Mouse (Mus musculus) layer of hippocampus, postnatal 14 days (tissue): Measurements from ENCODE around the gene Asphd2. TPM values are rescaled to one million over a fixed set of nuclear protein-coding genes. Genes with fewer than 3 reads are reported as not detected.
A peak's percentile ranks its signal among the peaks of the same experiment; 100 is the strongest.

Experiments used
- DNase-seq, 2 experiments: peaks; one replicate each; pipeline ENCODE4 v3.0.0; 2021 to 2022; ENCODE audit warnings: low spot score in 2 of 2, mixed read lengths in 1 of 2
- total RNA-seq, 2 experiments: library from RNA; stranded (reverse); gene quantifications; 2 replicates each; pipeline ENCODE4 v1.2.3; 2021

Asphd2 gene
- total RNA-seq, 2 experiments from 2014 or later = 161 to 174 TPM

DNA sequence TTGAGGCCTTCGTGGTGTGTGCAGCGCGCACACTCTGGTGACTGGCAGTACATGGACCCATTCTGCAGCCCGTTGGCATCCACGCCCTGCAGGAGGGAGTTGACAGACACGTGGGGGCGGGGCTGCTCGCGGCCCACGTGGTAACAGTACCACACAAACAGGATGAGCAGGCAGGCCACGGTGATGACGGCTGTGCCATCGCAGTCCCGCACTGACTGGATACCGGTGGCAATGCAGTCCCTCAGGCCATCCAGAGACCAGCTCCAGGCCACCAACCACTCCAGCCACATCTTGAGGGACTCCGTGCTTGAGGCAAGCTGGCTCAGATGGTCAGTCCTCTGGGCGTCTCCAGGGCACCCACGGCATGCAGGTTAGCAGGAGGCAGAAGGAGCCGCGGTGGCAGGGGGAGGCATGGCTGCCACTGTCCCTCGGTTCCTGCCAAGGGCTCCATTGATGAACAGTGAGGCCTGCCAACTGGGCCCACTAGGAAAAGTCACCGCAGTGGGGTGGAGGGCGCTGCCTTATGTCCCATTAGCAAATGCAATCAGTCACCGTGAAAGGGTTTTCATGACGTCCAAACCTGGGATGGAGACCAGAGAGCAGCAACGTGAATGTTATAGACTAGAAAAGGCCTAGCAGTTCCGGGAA is 2.9 kb downstream of the Asphd2 start:
- DNase-seq = peak in 1 of 2 experiments; percentile 53

DNA sequence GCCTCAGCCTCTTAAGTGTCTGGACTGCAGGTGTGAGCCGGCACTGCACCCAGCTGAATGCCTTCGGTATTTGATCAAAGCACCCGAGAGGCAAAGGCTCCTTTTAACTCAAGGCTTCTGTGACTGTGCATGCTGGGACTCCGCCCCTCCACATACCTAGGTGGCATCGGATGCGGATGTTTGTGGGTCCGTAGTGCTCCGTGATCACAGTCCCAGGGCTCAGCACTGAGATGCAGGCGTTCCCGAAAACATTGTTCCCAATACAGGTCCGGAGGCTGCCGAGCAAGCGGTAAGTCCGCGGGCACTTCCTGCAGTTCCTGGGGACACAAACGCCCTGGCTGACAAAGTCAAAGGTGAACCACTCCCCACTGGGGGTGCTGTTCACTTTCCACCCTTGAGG is 3.7 kb downstream of the Asphd2 start:
- no peak for DNase-seq

DNA sequence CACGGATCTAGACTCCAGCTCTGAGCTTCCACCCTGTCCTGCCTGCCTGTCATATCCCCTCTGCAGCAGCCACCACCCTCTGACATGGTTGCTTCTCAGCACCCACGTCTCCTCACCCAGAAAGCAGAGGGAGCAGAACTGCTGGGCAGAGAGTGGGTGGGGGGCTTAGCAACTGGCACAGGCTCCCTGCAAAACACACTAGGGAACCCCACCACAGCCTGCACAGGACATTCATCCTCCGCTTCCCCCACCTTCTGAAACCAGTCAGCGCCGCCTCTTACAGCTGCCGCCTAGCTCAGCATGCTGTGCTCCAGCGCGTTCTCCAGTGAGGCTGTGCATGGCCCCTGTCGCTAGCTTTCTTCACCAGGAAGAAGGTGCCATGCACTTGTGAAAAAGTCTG is 5.3 kb downstream of the Asphd2 start:
- DNase-seq = no peak

DNA sequence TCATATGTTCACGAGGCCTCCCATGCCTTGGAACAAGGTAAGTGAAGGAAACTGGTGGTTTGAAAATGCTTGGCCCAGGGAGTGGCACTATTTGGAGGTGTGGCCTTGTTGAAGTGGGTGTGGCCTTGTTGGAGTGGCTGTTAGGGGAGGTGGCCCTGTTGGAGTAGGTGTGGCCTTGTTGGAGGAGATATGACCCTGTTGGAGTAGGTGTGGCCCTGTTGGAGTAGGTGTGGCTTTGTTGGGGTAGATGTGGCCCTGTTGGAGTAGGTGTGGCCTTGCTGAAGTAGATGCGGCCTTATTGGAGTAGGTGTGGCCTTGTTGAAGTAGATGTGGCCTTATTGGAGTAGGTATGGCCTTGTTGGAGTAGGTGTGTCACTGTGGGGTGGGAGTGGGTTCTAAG is 8.7 kb downstream of the Asphd2 start:
- DNase-seq = no peak

DNA sequence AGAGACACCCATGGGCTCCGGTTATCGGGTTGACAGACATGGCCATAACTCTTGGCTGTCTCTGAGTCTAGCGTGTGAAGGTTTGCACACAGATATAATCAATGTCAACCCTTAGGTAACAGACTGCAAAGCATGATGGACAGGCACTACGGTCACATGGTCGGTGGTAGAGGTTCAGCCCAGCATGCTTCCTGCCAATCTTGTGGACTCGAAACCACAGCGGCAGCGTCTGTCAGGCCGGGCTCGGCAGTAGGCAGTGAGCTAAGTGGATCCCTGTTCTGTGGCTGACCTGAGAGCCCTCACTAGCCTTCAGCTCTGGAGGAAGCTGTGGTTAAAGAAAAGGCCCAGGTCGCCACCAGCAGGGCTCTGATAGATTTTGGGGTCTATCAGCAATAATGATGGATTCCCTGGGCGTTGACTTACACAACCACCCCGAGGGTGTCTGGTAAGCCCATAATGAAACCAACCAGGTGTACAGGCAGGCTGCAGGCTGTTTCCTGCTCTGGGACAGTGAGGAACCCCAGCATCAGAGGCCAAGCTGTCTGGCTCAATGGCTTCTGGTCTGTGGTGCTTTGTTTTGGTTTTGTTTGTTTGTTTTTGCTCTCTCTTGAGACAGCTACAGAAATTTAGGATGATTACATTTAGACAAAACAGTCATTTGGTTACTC is 9.7 kb downstream of the Asphd2 start:
- DNase-seq = no peak

DNA sequence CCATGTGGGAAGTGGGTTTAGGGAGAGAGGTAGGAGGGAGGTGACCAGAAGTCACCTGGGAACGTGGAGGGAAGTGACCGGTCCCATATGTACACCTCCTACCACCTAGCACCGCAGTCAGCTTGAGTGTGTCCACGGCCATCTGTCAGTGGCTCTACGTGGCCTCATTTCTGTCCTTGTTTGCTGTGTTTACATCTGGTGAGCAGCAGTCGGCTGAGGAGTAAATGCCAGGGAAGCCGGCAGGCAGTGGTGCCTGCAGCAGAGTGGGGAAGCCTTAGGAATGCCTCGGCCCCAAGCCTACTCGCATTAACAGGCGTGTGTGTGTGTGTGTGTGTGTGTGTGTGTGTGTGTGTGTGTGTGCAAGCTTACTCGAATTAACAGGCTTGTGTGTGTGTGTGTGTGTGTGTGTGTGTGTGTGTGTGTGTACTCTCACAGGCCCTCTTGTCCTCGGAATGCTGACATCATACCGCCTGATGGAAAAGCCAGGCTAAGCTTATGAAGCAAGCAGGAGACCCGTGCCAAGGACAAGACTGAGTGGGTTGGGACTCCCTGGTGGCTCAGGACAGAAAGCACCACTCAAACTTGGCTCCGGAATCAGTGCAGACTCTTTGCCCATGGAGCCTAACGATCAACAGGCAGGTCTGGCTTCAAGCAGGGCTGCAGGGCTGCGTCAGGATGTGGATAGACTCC is 11.9 kb downstream of the Asphd2 start:
- DNase-seq = peak in 1 of 2 experiments; percentile 78

DNA sequence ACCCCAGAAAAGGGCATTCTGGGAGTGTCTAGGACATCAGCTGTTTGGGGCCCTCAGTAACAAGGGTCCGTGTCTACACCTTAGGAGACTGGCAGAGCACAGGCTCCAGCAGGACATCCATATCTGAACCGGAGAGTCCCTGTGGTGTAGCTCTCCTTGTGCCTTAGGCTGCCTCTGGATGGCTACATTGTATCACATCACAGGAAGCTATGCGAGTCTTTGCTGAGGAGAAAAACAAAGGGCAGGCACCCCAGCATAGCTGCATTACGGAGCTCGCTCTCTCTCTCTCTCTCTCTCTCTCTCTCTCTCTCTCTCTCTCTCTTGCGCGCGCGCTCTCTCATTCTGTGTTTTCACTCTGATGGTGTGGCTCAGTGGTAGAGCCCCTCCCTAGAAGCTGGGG is 12.6 kb downstream of the Asphd2 start:
- no peak for DNase-seq

DNA sequence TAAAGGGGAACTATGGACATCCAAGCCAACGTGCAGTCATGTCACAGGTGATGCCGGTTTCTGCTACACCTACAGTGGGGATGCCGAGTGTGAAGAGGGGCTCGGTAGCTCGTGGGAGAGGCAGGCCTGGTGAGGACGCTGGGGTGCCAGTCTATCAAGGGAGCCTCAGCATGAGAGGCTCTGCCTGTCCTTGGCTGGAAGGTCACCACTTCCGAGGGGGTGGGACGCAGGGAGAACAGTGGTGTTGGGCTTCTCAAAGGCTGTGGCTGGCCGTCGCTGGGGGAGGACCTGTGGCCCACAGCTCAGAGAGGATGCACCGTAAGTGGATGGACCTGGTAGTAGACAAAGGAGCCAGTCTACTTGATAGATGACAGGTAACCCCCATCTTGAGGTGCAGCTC is 13.5 kb downstream of the Asphd2 start:
- DNase-seq = no peak

DNA sequence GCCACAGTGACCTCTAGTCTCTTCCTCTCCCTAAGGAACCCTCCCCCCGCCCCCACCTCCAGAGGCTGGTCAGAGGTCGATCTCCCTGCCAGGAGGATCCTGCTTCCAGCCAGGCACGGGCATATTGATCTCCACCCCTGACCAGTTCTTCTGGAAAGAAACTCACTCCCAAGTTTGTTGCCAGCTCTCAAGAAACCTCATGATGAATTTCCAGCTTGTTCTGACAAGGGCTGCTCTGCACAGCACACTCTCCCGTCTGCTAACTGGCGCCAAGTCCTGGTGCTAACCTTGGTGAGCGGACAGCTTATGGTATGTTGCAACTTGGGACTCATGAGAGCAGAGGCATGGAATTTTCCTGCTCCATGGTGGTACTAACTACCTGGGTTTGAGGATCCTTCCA is 15.9 kb downstream of the Asphd2 start:
- DNase-seq = no peak

DNA sequence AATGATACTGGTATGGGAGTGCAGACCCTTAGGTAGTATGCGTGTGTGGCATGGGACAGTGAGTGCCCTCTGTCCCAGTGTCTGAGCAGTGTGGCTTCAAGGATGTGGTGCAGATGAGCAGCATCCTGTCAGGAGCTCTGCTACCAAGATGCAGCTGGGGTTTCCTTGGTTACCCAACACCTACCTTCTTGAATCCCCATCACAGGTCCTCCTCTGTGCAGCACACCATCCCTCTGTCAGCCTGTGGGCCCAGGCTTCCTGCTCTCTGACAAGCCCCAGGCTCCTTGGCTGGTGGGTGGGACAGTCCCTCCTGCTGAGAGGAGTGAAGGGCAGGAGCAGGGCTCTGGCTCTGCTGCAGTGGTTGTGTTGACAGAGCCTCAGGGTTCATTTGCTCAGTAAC is 17.3 kb downstream of the Asphd2 start:
- no peak for DNase-seq

DNA sequence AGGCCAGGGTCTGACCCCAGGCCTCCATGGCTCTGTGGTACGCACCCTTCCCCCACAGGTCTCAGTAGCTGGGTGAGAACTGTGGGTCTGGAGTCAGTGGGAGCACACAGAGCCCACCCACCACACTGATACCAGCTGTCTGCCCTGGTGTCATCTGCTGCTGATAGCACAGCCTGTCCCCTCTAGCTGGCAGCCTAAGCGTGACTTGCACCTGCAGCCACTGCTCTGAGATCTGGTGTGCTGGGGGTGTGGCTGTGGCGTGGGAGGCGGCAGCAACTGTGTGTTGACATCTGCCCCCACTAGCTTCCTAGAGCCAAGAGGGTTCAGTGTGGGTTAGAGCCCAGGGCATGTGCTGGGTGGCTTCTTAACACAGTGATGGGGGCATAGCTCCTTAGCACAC is 18.6 kb downstream of the Asphd2 start:
- no peak for DNase-seq

DNA sequence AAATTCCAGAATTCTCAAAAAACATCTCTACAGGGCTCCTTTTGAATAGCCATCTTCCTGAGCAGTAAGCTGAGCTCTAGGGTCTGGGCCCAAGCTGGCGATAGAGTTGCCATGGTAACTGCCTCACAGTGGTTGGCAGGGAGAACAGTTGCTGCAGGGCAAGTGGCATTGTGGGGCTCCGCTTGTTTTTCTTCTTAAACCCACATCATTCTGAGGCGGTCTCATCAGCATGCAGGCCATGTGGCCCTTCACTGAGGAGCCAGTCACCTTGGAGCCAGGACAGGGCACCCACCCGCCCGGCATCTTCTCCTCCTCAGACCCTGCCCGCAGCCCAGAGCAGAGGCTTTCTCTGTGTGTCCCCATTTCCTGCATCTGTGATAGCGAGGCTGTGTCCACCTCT is 22.7 kb downstream of the Asphd2 start:
- DNase-seq = peak; percentile 71 to 90

DNA sequence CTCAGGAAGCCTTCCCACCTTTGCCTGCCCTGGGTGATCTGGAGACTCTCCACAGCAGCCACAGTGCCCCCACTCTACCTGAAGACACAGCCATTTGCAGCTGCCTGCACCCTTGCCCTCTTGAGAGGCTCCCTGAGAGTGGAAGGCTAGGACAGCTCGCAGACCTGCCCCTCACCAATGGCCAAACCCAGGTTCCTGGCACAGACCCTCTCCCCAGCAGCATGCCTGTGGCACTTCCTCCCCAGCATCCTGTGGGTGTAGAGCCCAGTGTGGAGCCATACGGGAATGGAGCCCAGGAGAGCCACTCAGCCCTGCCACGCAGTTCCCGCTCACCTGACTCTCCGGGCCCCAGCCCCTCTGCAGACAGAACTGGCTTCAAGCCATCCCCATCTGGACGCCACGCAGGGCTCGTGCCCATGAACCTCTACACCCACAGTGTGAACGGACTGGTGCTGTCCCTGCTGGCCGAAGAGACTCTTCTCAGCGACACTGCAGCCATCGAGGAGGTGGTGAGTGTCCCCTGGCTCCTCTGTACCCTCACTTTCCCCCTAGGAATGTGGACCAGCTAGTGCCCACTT is 24.3 kb downstream of the Asphd2 start:
- DNase-seq = no peak

DNA sequence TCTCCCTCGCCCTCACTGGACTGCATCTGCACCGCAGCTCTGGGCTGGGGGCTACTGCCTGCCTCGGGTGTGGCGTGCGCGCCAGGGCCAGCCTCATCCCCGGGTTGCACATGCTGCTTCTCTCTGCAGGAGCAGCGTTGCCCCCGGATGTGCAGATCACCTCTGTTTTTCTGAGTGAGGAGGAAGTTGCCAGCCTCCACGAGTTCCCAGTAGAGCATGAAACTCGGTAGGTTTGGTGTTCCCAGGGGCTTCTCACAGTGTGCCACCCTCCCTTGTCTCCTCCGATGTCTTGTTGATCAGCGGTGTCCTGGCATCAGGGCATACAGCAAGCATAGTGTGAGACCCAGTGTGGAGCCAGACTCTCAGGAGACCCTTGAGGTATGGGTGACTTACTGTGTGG is 25.3 kb downstream of the Asphd2 start:
- DNase-seq = no peak

DNA sequence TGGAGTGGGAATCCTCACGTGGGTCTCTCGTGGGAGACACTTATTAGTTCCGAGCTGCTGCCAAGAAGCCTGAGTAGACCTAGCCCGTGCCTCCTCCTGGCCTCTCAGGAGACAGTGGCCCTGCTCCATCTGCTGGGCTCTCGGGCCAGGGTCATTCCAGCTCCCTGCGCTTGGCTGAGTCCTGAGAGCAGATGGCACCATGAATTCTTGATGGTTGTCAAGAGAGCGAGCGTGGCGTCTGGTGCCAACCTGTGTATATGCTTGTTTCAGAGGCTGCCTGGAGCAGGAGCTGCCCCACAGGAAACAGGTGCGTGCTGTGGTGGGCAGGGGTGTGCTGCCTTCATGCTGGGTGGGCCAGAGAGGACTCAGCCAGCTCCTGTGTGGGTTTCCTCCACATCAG is 26.0 kb downstream of the Asphd2 start:
- DNase-seq = no peak

DNA sequence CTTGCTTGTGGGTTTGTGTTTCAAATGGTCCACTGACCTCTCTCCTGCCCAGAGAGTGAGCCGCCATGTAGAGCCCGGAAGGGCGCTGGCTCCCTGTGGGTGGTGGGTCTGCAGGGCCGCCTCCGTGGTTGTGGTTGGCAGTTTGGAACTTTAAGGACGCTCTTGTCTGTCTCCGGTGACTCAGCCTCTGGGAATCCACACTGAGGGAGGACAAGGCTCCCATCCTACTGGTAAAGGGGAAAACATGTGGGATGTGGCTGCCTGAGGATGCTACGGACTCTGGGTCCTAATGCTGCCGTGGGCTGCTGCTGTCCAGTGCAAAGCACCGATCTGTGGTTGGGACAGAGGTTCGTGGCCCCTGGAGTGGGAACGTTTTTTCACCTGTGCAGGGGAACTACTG is 26.7 kb downstream of the Asphd2 start:
- no peak for DNase-seq

DNA sequence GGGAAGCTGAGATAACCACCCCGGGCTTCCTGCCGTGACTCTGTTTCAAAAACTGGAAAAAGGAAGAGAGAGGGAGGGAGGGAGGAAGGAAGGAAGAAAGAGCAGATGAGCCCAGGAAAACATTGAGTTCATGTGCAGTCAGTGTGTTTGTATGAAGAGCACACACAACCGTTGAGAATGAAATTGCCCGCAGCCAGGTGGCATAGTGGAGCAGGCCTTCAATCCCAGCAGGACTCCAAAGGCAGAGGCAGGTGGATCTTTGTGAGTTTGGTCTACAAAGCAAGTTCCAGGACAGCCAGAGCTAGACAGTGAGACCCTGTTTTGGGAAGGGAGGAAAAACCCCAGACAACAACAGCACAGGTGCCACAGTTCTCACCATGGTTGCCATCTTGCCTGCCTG is 27.3 kb downstream of the Asphd2 start:
- no peak for DNase-seq

DNA sequence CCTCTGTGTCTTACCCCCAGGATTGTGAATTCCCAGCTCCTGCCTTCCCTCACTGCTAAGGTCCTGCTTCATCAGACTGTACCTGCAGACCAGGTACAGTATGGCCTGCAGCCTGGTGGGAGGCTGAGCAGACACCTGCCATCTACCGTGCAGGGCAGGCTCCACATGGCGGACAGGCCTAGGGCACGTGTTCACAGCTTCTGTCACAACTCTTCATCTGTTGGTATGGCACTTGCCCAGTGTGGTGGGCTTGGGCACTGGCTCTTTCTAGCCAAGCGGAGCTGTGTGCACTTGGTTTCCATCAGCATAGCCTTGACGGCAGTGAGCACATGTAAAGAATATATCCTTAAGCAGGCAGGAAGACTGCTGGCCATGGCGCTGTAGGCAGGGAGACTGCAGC is 27.8 kb downstream of the Asphd2 start:
- no peak for DNase-seq

DNA sequence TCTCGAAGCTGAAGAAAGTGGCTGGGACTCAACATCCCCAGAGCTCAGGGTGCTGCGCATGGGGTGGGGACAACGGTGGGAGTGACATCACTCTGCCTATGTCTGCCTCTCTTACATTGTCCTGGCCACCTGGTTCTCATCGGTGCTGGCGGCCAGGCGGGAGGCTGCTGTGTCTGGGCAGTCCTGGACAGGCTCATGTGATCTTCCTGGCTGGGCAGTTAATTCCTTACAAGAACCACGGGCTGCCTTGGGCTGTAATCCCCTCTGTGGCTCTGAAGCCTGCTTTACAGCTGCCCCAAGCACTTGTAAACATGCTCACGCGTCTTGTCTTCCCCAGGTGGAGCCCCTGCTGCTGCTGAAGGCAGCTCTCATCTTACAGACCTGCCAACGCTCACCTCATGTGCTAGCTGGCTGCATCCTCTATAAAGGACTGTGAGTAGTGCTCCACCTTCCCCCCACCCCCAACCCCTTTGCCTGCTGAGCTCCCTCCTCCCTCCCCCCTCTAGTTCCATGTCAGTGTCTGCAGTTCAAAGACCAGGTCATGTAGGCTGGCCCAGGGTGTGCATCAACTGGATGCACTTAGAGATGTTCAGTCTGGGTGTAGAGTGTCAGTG is 30.4 kb downstream of the Asphd2 start:
- DNase-seq = no peak

DNA sequence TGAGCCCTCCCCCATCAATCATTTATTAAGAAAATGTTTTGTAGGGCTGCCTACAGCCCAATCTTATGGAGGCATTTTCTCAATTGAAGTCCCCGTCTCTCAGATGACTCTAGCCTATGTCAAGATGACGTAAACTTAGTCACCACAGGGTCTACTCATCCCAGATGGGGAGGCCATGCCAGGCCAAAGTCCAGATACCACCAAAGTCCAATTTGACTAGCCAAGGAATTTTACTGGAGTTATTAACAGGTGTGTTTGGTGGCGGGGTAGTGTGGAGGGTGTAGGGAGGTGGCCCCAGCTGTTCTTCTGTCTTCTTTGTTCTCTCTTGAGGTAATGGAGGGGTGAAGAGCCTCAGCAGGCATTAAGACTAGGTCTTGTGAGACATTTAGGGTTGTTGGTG is 34.6 kb downstream of the Asphd2 start:
- DNase-seq = no peak

DNA sequence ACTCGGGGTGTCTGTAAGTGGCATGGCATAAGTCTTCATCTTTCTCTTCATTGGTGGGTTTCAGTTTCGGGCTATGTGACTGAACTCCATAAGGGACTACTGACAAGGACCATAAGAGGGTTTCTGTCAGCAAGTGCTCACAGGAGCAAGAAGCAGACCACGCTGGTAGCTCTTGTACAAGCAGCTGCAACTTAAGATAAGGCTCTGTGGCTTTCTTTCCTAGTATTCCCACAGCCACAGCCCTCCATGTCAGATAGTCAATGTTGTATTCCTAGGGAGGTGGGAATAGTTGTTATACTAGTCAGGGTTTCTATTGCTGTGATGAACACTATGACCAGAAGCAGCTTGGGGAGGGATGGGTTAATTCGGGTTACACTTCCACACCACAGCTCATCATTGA is 35.1 kb downstream of the Asphd2 start:
- DNase-seq = no peak

DNA sequence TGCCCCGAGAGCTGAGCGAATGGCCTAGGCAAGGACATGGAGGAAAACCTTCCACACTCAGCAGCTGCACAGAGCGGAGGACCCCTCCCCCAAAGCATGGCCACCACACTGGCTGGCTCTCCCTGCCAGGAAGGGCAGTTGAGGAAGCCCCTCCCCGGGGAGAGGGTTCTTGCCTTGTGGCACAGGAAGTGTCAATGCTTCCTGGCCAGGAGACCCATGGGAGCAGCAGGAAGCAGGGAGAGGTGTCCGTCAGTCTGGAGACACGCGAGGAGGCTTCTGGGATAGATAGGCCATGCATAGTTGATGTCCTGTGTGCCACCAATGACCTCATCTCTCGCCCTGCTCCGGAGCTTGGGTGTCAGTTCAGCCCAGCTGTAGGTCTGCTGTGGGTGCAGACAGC is 38.3 kb downstream of the Asphd2 start:
- DNase-seq = no peak
